Mouse (Mus musculus): Measurements from ENCODE around the gene A730009L09Rik.
A peak's percentile ranks its signal among the peaks of the same experiment; 100 is the strongest.

Gene A730009L09Rik

DNA sequence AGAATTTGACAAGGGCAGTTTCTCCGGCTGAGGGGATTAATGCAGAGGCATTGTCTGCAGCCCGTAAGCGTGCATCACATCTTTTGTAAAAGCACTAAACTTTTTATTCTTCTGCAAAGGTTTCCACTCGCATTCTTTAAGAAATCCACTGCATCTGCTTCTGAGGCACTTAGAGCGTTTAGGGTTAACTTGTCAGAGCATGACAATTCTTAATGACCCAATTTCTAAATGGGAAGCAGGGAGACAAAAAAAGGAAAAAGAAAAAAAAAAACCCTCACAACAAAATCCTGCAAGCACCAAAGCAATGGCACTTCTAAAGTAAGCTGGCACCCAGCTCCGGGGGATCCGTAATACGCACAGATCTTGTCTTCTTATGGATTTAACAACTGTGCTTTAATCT is at the start of gene A730009L09Rik:
TSS of gene A730009L09Rik (plus strand) at position 301 of the 400 bp plus-strand sequence.
- DNase-seq, result no peak

DNA sequence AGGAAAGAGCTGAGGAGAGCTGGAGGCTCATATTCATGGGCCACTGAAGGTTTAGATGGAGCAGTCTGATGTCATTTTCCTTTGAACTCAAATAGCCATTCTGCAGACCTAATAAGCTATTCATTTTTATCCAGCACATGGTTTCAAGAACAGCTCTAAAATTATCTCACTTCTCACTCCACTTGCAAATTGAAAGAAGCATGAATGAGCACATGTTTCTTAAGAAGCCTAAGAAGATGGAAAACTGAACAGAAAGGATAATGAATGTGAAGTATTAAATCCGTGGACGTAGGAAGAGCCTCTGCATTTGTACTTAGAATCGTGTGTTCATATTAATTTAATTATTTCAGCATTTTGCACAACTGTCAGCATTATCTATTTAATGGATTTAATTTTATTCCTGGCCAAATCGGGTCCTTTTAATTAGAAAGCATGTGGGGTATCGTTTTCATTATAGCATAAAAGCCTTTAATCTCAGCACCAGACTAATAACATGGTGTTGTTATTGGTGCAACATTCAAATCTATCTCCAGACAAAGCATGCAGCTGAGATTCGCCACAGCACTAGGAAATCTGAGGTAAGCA is 49.2 kb upstream of the A730009L09Rik start:
- no peak for DNase-seq

DNA sequence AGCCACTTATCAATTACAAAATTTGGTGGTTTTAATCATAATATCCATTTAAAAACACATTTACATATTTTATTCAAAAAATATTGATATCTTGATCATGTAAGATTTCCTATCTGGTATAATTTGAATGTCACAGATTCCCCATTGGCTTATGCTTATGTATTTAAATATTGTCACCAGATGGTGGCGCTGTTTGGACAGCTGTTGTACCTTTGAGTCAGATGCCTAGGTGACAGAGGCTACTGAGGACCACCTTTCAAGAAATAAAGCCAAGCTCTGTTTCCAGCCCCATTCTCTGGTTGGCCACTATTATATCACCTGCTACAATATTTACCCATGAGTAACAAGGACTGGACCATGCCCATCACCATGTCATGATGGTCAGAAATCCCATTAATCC is 46.0 kb upstream of the A730009L09Rik start:
- DNase-seq, result no peak

DNA sequence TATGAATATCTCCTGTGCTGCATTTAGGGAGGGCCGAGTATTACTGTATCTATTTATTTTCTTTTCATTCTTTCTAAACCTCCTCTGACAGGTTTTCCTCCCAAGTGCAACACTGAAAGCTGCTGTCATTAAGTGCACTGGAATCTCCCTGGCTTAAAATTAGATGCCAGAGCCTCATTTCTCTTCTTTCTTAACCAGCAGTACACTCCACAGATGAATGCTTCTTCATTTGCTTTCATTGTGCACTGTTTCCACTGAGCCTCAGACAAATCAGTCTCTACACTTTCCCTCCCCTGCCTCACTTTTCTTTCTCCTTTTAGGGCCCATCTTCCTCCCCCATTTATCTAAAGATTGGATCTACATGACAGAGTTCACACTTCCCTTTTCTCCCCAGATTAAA is 44.9 kb upstream of the A730009L09Rik start:
- DNase-seq, result no peak

DNA sequence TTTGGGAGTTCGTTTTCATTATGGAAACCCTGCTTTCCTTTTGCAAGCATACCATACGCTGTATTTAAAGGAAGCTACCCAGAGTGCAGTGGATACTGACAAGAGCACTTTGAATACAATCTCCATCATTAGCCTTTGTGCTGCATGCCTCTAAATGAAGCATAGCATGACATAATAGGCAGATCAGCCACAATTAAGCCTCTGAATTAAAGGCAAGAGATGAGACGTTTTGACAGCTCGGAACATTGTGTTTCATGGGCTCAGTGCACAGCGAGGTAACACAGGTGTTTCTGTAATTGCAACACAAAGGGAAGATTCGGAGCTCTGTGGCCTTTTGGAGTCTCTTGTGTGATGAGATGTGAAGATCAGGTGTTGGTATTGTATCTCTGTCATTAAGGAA is 41.5 kb upstream of the A730009L09Rik start:
- no peak for DNase-seq

DNA sequence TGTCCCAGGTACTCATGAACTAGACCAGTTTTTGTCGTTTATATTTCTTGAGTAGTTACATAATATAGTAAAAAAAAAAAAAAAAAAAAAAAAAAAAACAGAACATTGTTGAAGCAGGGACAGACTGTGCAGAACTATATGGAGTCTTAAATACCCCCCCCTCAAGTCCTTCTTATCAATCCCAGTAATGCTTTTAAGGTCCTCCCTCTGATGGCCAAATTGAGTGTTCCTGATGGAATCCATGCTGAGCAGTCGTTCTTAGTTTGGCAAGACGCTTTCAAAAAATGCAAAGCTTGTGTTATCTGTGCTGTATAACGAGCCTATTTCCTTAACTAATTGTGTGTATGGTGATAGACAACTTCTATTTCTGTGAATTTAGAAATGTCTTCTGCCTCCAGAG is 40.2 kb upstream of the A730009L09Rik start:
- DNase-seq, result no peak

DNA sequence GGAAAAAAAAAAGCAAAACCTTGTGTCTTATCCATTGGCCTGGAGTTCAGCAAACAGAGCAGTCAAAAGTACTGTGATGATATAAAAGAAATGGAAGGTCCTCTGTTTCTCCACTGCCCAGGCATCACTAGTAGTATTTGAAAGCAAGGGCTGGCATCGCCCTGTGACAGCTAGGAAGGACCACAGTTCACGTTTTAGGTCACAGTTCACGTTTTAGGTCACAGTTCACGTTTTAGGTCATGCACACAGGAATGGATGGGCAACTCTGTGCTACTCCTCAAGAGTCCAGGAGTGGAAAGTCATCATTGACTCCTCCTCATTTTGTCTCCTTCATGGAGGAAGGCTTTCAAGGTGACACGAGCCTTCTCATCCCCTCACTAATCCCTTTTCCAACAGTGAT is 38.0 kb upstream of the A730009L09Rik start:
- DNase-seq, result no peak

DNA sequence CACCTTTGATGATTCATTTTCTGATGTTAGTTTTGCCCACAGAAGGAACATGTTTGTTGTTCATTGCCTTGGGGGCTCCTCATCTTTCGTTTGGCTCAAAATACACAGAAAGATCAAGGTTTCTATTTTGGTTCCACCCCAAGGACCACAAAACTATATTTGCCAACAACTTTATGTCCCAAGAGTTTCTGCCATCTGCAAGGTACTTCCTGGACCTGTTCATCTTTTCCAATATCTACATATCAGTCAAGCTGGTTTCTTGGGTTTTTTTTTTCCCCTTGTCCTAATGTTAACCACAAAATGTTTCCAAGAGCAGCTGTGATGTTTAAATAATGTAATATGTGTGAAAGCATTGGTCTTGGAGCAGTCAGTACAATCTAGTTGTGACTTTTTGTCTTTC is 37.4 kb upstream of the A730009L09Rik start:
- DNase-seq, result no peak

DNA sequence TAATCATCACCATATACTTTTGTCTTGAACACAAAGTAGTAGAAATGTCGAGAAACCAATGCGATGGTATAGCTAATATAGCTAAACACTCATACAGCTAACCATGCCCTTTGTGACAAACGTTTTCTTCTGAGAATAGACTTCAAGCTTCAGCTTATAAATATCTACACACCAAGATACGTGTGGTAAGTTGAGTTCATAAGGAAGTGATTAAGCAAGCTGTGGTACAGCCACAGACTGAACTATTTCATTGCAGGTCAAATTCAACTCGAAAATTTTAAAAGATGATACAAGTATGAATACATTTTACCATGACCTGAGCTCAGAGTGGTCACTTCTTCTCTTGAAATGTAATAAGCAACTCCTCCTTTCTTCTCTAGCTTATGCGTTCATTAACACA is 37.0 kb upstream of the A730009L09Rik start:
- no peak for DNase-seq

DNA sequence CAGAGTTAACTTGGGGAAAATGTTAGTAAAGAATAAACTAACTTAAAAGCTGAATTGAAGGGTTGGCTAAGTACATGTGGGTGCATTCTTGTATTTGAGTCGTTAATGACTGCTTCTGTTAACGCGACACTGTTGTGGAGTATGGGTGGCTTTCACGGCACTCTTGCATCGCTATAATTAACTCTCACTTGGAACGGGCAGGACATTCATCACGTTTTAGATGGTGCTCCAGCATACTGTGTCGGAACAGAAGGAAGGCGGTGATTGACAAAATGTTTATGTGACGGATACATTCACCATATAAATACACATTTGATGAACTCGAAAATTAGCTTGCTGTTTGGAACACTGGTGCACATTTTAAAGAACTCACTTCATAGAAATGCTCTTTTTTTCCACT is 29.0 kb upstream of the A730009L09Rik start:
- DNase-seq, result no peak

DNA sequence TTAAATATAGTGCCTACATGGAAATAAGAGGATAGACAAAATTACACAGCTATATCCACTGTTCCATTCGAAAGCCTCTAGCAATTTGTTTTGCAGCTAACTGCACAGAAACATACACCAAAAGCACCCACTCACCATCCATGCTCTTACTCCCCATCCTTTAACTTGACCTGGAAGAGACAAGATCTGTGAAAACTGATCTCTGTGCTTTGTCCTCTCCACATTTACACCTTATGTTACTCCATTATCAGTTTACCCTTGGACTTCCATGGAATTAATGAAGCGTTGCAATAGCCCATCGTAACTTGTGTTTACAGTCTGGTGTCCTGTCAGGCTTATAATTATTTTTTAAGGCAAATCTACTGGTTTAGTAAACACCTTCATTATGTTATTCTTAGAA is 20.1 kb upstream of the A730009L09Rik start:
- DNase-seq, result no peak

DNA sequence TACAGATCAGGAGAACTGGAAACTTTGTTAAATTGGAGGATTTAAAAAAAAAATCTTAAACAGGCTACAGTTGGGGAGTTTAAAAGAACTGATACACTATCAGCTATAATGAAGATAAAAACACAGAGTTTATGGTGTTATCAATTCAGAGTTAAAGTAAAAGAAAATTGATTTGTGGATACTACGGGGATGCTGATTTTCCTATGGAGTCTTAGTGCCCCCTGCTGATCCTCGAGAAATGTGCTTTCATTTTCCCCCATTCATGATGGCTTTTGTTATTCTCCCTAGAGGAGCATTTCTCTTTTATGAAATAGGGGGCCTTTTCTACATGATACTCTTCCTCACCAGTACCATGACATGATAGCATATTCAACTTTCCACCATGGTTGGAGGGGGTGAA is 19.5 kb upstream of the A730009L09Rik start:
- DNase-seq, result peak; percentile 19

DNA sequence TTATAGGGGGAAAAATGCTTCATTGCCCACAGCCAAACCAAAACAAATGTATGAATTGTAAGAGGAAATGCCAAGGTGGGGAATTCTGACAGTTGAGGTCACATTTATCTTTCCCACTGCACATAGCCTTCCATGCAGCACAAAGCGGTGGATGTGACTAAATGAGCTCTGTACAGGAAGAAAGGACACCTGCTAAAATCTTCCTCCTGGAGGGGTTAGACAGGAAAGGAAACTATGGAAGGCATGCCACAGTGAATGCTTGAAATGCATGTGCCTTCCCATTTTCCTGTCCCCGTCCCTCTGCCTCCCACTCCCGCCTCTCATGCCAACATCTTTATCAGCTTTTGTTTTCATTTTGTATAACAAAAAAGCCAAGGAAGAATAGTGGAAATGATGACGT is 7.2 kb upstream of the A730009L09Rik start:
- DNase-seq, result no peak

DNA sequence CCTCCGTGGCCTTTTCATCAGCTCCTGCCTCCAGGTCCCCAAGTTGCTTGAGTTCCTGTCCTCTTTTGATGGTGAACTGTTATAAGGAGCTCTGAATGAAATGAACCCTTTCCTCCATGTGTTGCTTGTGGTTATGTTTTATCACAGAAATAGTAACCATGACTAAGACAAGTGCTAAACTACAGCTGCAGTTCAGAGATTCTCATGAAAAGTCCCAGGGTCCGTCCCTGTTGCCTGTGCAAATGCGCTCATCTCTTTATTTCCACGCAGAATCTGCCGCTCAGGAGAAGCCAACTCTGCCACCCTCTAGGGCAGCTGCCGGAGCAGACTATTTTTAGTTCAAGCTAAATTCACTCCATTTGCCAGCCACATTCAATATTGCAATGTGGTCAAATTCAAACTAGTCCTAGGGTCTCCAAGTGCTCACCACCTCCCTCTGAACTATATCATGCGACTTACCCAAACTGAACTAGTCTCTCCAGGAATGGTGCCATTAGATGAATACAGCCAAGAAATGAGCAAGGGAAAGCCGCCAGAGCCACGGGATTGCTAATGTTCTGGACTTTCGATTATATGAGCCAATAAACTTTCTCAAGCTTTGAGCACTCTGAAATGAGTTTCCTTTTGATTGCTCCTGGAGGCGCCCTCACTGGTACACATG is 7.2 kb downstream of the A730009L09Rik start:
- no peak for DNase-seq

DNA sequence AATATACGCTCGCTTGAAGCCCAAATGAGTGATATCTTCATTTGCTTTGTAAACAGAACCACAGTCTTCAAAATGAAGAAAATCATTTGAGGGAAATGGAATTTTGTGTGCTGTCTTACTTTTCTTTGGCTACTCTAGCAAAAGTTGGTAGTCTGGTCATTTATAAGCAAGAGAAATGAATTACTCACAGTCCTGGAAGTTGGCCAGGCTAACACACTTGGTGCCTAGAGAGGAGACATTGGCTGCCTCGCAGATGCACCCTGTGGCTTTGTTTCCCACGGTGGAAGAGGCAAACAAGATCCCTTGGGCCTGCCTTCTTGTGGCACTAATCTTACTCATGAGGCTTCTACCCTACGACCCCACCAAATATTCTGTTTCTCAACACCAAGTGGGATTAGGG is 8.1 kb downstream of the A730009L09Rik start:
- DNase-seq, result no peak

DNA sequence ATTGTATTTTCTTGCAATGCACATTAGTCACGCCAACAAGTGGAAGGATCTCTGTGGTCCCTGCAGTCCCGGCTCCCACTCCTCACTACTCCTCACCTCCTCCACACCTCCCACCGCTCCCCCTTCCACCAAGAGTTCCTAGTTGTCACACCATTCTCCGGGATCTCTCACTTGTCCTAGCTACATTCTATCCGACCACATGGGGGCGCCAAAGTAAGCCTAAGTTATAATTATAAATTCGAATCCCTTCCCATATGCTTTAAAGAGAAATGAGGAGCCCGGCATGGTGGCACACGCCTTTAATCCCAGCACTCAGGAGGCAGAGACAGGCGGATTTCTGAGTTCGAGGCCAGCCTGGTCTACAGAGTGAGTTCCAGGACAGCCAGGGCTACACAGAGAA is 12.5 kb downstream of the A730009L09Rik start:
- peak; percentile 52 for DNase-seq

DNA sequence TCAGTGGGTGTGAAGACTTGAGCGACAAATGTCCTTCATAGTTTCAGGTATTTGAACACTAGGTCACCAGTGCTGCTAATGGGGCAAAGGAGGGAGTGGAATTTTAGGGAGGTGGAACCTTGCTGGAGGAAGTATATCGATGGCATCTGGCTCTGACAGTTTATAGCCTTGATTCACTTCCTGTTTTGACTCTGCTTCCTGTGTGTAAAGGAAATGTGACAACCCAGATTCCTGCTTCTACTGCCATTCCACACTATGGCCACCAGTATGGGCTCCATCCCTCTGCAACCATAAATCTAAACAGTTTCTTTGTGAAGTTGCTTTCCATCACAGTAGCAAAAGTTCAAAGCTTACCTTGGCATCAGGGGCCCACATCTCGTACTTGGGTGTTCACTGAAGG is 17.9 kb downstream of the A730009L09Rik start:
- no peak for DNase-seq

DNA sequence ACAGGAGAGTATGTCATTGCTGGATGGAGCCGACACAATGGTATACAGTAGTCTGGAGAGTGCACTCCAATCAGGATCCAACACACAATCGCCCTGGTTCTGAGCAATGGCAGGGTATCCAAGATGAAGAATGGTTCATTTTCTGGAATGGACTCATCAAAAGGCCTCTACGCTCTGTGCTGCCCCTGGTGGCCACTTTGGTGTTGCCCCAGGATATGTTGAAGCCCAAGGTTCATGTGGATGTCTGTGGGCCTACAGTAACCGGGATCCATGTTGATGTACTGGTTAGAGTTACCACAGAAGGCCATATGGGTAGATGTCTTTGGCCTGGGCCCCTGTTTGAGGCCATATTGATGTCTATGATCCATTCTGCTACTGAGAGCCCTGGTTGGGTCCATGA is 31.1 kb downstream of the A730009L09Rik start:
- no peak for DNase-seq

DNA sequence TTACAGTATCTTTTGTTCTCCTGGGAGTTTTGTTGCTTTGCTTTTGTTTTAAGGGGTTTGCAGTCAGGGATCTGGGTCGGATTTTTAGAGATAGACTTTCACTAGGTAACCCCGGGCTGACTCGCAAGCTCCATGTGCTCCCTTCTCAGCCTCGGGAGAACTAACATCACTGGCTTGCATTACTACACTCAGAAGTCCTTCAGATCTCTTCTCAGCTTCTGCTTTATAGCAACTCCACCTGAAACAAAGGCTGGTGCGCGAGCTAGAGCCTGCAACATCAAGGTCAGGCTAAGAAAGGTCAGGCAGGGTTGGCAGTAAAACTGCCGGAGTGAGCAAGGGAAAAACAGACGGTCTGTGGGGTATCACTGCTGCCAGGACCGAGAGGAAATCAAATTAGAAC is 34.2 kb downstream of the A730009L09Rik start:
- no peak for DNase-seq

DNA sequence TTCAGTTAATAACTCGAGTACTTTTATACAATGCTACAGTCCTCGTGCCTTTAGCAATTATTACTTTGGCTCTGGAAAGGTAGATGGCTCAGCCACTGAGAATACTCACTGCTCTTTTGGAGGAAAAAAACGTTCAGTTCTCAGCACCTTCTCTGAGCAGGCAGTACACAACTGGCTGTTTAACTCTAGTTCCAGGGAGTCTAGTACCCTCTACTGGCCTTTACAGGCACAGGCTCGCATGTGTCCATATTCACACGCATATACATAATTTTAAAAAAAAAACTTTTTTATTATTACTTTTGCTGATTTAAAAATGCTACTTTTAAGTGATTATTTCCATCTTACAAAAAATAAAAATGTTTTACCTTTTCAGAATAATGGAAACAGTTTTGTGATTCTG is 35.5 kb downstream of the A730009L09Rik start:
- no peak for DNase-seq

DNA sequence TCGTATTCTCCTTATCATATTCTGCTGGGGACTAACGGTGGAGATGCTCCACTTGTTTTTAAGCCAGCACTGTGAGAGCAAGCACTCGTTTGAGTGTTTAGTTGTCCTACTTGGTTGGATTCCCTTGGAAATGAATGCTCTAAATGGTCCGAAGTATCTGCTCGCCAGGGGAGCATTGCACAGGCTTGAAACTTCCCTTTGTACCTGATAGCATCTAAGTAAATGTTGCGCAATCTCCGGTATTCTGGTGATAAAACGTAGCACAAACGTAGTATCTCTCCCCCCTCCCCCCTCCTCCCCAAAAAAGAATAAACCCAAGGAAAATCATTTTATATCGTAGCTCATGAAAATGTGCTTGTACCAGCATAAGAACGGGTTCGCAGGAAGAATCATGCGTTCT is 39.1 kb downstream of the A730009L09Rik start:
- DNase-seq, result no peak

DNA sequence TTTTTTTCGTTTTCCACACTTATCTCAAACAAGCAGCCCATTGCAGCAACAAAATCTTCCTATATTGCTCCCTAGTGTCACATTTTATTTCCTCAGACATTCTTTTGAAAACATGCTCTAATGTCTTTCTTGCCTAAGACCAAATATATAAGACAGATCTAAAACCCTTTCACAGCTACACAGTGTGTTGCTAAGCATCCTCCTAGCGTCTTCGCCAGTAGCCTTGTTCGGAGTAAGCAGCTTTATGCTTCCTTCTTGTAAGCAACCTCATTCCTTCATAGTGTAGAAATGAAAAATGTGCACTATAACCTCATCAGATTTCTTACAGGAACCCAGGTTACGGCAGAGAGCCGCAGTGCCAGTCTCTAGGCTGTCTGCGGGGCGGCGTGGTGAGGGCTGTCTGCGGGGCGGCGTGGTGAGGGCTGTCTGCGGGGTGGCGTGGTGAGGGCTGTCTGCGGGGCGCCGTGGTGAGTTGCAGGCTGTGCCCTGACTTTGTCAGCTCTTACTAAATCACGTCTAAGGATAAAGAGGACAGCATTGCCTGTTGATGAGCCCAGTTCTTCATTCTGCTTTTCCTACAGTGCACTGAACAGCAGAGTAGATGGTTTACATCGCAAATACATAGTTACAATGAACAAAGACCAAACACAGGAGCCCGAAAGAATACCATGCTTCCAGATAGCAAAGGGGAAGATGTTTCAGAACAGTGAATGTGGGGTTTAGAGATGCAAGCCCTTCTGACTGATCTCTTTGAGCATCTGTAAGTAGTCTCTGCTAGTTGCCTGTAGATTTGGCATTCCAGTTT is 43.4 kb downstream of the A730009L09Rik start:
- no peak for DNase-seq

DNA sequence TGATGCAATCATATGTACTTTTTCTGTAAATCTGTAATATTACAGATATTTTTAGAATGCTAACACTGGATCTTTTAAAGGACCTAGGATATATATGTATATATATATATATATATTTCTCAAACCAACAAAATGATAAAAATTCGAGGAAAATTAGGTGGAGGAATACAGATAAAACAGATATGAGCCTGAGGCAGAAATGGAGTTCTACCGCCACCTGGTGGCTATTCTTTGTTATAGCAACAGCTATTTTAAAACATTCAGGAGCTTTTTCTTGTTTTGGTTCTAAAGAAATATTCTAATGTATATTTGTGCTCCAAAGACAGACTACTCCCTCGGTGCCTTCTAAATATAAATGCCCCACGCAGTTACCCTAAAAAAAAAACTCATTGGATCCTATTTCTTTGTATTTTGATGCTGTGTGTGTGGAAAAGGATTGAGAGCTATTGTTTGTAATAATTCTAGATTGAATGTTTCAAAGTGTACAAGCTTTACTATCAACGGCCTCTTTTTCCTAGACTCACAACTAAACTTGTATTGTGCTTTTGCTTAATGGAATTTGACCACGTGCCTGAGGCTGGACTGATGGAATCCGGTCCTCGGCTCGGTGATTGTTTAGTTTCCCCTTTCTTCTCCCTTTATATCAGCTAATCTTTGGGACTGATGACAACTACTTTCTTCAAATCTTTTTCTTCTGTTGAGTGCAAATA is 44.8 kb downstream of the A730009L09Rik start:
- DNase-seq, result no peak

DNA sequence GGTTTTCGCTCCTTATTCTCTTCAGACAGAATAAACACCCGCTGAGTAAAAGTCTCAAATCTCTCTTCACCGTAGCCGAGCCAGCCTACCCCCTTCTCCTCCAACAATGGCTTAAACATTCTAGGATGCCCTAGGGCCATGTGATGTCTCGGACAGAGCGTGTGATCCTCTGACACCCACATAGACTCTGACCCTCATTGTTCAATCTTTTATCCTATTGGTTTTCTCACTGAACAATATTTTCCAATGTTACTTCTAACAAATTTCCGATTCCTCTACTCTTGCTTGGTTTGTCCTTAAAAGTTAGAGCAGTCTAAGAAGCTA is 45.3 kb downstream of the A730009L09Rik start:
- DNase-seq, result no peak

All from right cerebral cortex, adult 18-20 months (tissue).